Mouse (Mus musculus): ENCODE measurements around the gene Hdac2.

Gene Hdac2

GRCm38 (mm10) chr10:36974086-36974675, at the start of gene Hdac2:
Gene Hdac2, plus strand, starts transcription at chr10:36974544.
- DNase-seq = peak; percentile 75 to 87

GRCm38 (mm10) chr10:36928212-36928611, 46.1 kb upstream of the Hdac2 start:
- DNase-seq = no peak

GRCm38 (mm10) chr10:36935863-36936262, 38.5 kb upstream of the Hdac2 start:
- no peak for DNase-seq

GRCm38 (mm10) chr10:36936271-36936670, 38.1 kb upstream of the Hdac2 start:
- DNase-seq = no peak

DNA sequence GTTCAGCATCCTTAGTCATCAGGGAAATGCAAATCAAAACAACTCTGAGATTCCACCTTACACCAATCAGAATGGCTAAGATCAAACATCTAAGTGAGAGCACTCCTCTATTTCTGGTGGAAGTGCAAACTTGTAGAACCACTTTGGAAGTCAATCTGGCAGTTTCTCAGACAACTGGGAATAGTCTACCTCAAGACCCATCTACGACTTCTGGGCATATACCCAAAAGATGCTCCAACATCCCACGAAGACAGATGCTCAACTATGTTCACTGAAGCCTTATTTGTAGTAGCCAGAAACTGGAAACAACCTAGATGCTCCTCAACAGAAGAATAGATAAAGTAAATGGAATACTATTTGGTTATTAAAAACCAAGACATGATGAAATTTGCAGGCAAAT, 22.6 kb upstream of the Hdac2 start:
- DNase-seq = no peak

DNA sequence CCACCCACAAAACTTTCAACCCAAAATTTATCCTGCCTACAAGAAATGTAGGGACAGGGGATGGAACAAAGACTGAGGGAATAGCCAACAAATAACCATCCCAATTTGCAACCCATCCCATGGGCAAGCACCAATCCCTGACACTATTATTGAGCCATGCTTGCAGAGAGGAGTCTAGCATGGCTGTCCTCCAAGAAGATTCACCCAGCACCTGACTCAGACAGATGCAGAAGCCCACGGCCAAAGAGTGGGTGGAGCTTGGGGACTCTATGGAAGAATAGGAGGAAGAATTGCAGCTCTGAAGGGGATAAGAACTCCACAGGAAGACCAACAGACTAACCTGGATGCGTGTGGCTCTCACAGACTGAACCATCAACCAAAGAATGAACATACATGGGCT, 21.7 kb upstream of the Hdac2 start:
- no peak for DNase-seq

DNA sequence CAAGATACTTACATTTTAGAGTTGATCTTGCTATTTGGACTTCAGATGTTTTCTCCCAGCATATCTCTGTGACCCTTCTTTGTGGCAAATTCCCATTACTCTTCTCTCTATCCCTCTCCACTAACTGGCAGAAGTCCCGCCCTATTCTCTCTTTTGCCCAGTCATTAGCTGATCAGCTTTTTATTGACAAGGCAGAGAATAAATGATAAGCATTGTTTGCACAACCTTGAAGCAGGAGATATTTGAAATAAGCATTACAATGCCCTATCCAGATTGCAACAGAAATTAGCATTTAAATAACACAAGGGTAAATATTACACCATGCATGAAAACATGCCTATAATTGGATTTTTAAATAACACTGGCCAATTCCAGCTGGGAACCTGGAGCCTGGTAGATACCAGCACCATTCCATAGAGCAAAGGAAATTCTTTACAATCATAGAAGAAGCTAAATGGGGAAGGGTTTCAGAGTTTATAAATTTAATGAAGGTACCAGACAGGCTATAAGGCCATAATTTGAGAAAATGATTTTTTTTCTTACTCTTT, 14.7 kb upstream of the Hdac2 start:
- no peak for DNase-seq

- no peak for DNase-seq
Measured at GRCm38 (mm10) chr10:36964406-36964805, 9.9 kb upstream of the Hdac2 start.

- peak in 1 of 2 experiments; percentile 55 for DNase-seq
Measured at GRCm38 (mm10) chr10:36974676-36975520, 554 bp downstream of the Hdac2 start.

GRCm38 (mm10) chr10:36981866-36982265, 7.5 kb downstream of the Hdac2 start:
- no peak for DNase-seq

DNA sequence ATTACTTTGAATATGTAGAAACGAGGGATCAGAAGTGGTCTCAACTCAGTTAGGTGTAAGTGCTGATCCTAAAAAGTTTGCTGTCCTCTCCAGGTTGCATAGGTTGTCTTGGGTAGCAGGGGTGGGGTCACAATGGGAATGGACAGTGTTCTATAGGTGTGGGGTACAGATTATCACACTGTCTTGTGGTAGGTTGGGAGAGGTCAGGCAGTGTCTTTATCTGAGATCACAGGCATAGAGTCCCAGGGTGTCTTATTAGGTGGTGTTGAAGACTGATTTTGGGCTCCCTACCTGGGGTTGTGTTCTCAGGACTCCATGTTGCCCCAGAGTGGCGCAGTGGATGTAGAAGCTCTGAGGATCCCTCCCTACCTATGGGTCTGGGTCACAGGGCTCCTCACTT, 17.8 kb downstream of the Hdac2 start:
- DNase-seq = no peak

DNA sequence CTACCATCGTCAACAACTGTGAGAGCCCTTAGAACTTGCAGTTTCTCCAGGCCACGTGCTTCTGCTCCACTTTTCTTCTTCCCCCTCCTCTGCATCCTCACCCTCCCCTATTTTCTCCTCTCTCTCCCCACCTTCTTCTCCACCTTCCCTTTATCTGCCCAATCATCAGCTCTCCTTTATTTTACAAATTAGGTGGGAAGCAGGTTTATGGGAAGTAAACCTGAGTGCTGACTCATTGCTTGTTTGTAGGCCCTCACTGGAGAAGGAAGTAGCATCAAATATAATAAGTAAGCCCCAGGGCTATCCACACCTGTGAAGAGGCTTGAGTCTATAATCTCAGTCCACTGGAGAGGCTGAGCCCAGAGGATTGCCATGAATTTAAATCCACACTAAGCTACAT, 26.5 kb downstream of the Hdac2 start:
- DNase-seq = no peak

DNA sequence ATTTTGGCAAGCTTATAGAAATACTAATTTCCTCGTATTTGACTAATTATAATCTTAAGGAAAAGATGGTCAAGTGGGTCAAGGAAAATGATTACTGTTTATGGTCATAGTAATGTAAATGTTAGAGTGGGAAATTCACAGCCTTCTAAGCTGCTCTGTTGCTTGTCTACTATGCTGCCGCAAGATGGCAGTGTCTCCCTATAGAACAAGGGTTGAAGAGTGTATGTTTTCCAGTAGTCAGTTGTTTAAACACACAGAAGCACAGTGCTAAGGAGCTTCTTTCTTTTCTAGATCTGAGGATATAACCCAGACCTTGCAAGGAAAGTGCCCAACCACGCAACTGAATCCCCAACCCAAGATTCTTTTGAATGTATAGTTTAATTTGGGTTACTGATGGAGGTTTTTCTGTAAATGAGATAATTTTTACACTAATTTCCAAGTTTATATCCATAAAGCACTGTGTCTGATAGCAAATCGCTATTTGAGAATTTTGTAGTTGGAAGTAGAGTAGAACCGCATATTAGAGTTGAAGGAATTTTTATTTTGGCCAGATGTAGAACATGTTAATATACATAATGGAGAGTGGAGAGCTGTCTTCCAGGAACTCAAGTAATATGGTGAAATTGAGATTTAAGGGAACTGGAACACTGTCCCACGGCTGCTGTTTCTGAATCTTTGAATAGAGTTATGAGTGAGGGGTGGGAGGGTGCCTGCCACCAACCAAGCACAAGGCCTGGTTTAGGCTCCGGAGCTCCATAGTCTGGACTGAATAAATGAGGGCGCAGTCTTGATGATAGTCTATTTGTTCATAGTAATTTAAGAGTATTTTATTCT, 40.1 kb downstream of the Hdac2 start:
- peak in 1 of 2 experiments; percentile 62 for DNase-seq

DNA sequence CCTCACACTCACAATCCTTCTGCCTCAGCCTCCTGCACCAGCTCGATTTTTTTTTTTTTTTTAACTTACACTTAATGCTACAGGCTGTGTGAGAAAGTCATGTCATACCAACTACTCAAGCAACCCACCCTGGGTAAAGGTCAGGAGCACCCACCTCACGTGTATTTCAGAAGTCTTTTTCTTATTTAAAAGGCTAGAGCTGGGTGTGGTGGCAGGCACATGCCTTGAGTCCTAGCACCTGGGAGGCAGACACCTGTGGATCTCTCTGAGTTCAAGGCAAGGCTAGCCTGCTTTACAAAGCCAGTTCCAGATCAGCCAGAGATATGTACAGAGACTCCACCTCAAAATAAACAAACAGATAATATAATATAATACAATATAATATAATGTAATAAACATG, 41.4 kb downstream of the Hdac2 start:
- DNase-seq = no peak

- DNase-seq = no peak
Measured at GRCm38 (mm10) chr10:37016200-37016599, 41.9 kb downstream of the Hdac2 start.

DNA sequence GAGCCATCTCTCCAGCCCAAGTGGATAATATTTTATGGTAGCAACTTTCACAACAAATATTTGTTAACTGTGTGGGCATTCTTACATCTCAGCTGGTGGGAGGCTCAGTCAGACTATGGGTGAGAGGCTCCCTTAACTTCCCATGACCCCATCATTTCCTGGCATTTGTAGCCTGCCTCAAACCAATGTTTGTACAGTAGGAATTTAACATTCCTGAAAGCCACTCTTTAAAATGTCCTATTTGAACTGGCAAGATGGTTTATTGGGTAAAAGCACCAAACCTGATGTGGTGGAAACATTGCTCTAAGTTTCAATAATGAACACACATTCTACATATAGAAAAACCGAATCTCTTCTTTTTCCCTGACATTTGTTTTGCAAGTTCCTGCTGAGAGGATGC, 50.0 kb downstream of the Hdac2 start:
- no peak for DNase-seq

GRCm38 (mm10) chr10:37028651-37029050, 54.3 kb downstream of the Hdac2 start:
- DNase-seq = no peak

DNA sequence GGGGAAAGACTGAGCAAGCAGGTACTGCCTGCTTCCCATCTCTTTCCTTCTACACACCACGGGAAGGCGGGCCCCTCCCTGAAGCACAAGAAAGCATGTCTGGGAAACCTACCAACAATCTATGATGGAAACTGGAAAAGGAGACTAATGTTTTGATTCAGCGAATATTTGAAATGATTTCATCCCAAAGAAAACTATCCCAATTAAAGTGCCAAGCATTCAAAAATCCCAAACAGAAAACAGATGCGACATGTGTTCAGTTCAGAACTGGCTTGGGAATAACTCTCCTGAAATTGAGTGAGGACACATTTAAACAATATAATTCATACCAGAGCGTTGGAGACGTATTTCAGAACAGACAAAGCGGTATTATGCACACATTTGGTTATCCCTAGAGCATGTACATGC, 60.8 kb downstream of the Hdac2 start:
- DNase-seq = no peak

- no peak for DNase-seq
Measured at GRCm38 (mm10) chr10:37047661-37048098, 73.3 kb downstream of the Hdac2 start.
